In genomic region chr8:115897521-115898178, GRCm38 (mm10) we compare ENCODE assay signal across 11 mouse cellular contexts.
DNase-seq lines count a peak whose midpoint lies in the region; ATAC-seq and TF ChIP-seq lines count a peak whose summit lies in the region.
"Had no signal": no experiment of that assay in that cellular context is flagged by ENCODE, and none has a peak within 500 bp of the region (broad histone marks: within the 10 kb centered on the region; RNA-seq: fewer than 3 reads in every experiment).

No protein-coding gene starts in this region.

- H3K36me3 ChIP-seq in neural tube, embryonic 15.5 days, result no peaks in the 10 kb centered on the region
- H3K36me3 ChIP-seq: forebrain, embryonic 12.5 days; hindbrain, embryonic 15.5 days had no signal

- TF ChIP-seq CTCF in gastrocnemius, adult 2 months (IDR thresholded peaks at IDR 0.05), result no peak

- H3K4me1 ChIP-seq in neural tube, embryonic 15.5 days, result no peaks in the 10 kb centered on the region
- H3K4me1 ChIP-seq: forebrain, embryonic 12.5 days; hindbrain, embryonic 15.5 days had no signal

- H3K27me3 ChIP-seq in neural tube, embryonic 15.5 days (replicated peaks), result no peaks in the 10 kb centered on the region
- H3K27me3 ChIP-seq: forebrain, embryonic 12.5 days; hindbrain, embryonic 15.5 days had no signal

- DNase-seq in gastrocnemius, postnatal 14 days, result peak; percentile 5
- no peak for DNase-seq in gastrocnemius, adult 2 months
- DNase-seq in urinary bladder, postnatal 14 days (ENCODE audit: low spot score), result peak; percentile 21
- no peak for DNase-seq in urinary bladder, postnatal 25 days (ENCODE audit: low spot score)
- peak; percentile 59 for DNase-seq in lung, postnatal 10 days
- DNase-seq in embryo, embryonic 10.5 days (ENCODE audit: low spot score), result no peak
- no peak for DNase-seq in cerebellum, adult 18-20 months
- DNase-seq: gastrocnemius, postnatal 25 days had no signal

- no peak overlapping the region for H3K4me2 ChIP-seq in neural tube, embryonic 15.5 days
- H3K4me2 ChIP-seq: forebrain, embryonic 12.5 days; hindbrain, embryonic 15.5 days had no signal

- no peak overlapping the region for H3K9ac ChIP-seq in neural tube, embryonic 15.5 days (replicated peaks)
- H3K9ac ChIP-seq: forebrain, embryonic 12.5 days; hindbrain, embryonic 15.5 days had no signal

- WGBS in neural tube, embryonic 15.5 days, result 77% methylated on average over 6 of the region's 6 CpGs

- no peak overlapping the region for H3K27ac ChIP-seq in gastrocnemius, adult 2 months
- no peak overlapping the region for H3K27ac ChIP-seq in neural tube, embryonic 15.5 days (replicated peaks)
- H3K27ac ChIP-seq: forebrain, embryonic 12.5 days; hindbrain, embryonic 15.5 days had no signal

- intact Hi-C loops in gastrocnemius, postnatal 14 days (cut with DNase I; ENCODE audit: low total_unique reads), result no loop called here
- intact Hi-C loops in gastrocnemius, adult 2 months (cut with DNase I), result no loop called here

- H3K4me3 ChIP-seq in gastrocnemius, adult 2 months, result no peak overlapping the region
- no peak overlapping the region for H3K4me3 ChIP-seq in neural tube, embryonic 15.5 days (replicated peaks)
- H3K4me3 ChIP-seq: forebrain, embryonic 12.5 days; hindbrain, embryonic 15.5 days had no signal

- H3K9me3 ChIP-seq in neural tube, embryonic 15.5 days (replicated peaks), result no peaks in the 10 kb centered on the region
- H3K9me3 ChIP-seq: forebrain, embryonic 12.5 days; hindbrain, embryonic 15.5 days had no signal

- ATAC-seq in neural tube, embryonic 15.5 days (ENCODE audit: low FRiP score), result no peak

Comparison
In these comparisons a context has a peak if more than half of its experiments do, and no peak if none do; other contexts are left out.
1. DNase-seq: peak in gastrocnemius, postnatal 14 days (single experiment), urinary bladder, postnatal 14 days (single experiment) and lung, postnatal 10 days (single experiment); none in gastrocnemius, adult 2 months (single experiment), urinary bladder, postnatal 25 days (single experiment), embryo, embryonic 10.5 days (single experiment) and cerebellum, adult 18-20 months (0 of 2).